Mouse (Mus musculus): Measurements from ENCODE around the gene Rrh. TPM values are rescaled to one million over a fixed set of nuclear protein-coding genes. Genes with fewer than 3 reads are reported as not detected.

The Rrh gene
- 0.14 and 0.16 TPM in 2 replicates for polyA plus RNA-seq (2012; rRNA removed)

GRCm38 (mm10) chr3:129822206-129822775 lies at the start of gene Rrh:
Gene Rrh (minus strand): TSS chr3:129822587.

GRCm38 (mm10) chr3:129835388-129835934 lies 13.1 kb upstream of the Rrh start, which contains the start of gene Cfi:
Gene Cfi (plus strand): TSS chr3:129835884.

GRCm38 (mm10) chr3:129831035-129831568 lies 8.7 kb upstream of the Rrh start, which contains the start of gene Gar1:
Gene Gar1 (minus strand): TSS chr3:129831396.

DNA sequence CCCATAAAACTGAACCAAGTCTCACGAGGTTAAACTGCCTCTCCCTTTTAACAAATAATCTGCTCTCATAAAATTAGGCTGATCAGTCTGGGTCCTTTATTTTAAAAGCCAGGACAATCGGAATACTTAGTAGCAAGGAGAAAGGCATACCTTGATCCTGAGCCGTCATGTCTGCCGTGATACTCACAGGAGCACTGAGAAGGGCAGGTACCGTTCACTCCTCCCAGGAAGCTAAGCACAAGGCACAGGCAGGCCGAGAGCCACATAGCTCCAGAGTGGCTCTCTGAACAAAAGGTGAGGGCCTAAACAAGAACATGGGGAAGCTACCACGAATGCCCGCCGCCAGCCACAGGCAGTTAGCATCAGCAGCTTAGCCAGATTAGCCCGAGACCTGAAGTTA lies 18.6 kb downstream of the Rrh start, which contains the start of gene Lrit3:
Gene Lrit3 (minus strand): TSS at position 266 of the 400 bp plus-strand sequence.

GRCm38 (mm10) chr3:129754650-129755604 lies 67.5 kb downstream of the Rrh start, which contains the start of gene Egf:
Gene Egf (minus strand): TSS chr3:129755316.

Other genes starting within 250 kb of the Rrh start
- gene Egf, start 67.3 kb downstream of the Rrh start, polyA plus RNA-seq (2012; rRNA removed) = 5.8 and 7.2 TPM in 2 replicates
- 0.27 and 0.28 TPM in 2 replicates for gene Lrit3, start 18.6 kb downstream of the Rrh start, polyA plus RNA-seq (2012; rRNA removed)
- 16.7 and 18.2 TPM in 2 replicates for gene Gar1, start 8.8 kb upstream of the Rrh start, polyA plus RNA-seq (2012; rRNA removed)
- gene Cfi, start 13.3 kb upstream of the Rrh start, polyA plus RNA-seq (2012; rRNA removed) = not detected in 2 replicates
- 52.3 and 53.1 TPM in 2 replicates for gene Pla2g12a, start 56.0 kb upstream of the Rrh start, polyA plus RNA-seq (2012; rRNA removed)
- 35.4 and 45.1 TPM in 2 replicates for gene Casp6, start 78.8 kb upstream of the Rrh start, polyA plus RNA-seq (2012; rRNA removed)
- 7.6 and 10.1 TPM in 2 replicates for gene Mcub, start 147.6 kb upstream of the Rrh start, polyA plus RNA-seq (2012; rRNA removed)
- 41.3 and 58.2 TPM in 2 replicates for gene Sec24b, start 239.0 kb upstream of the Rrh start, polyA plus RNA-seq (2012; rRNA removed)

Measured in colon, adult 2 months (tissue).